Comparison of ENCODE assay signal across 10 mouse cellular contexts in genomic region chr6:121063771-121064170, GRCm38 (mm10).
DNase-seq lines count a peak whose midpoint lies in the region; ATAC-seq lines count a peak whose summit lies in the region.
"Had no signal": no experiment of that assay in that cellular context is flagged by ENCODE, and none has a peak within 500 bp of the region (broad histone marks: within the 10 kb centered on the region; RNA-seq: fewer than 3 reads in every experiment).

No protein-coding gene starts in this region.

- peaks cover 64% of the 10 kb centered on the region for H3K4me1 ChIP-seq in heart, embryonic 12.5 days (replicated peaks)
- peaks cover 53% of the 10 kb centered on the region for H3K4me1 ChIP-seq in heart, embryonic 11.5 days (ENCODE audit: control insufficient read depth, insufficient read depth, low read length)
- peaks cover 44% of the 10 kb centered on the region for H3K4me1 ChIP-seq in brown adipose tissue, adult 24 weeks (ENCODE audit: control insufficient read depth, insufficient read depth, insufficient read length, low read length)
- peaks cover 37% of the 10 kb centered on the region for H3K4me1 ChIP-seq in intestine, embryonic 16.5 days (ENCODE audit: control insufficient read depth, insufficient read depth, low read length)
- peaks cover 36% of the 10 kb centered on the region for H3K4me1 ChIP-seq in liver, embryonic 16.5 days (ENCODE audit: control insufficient read depth, low read depth, low read length)

- H3K27me3 ChIP-seq in heart, embryonic 12.5 days (replicated peaks) = no peaks in the 10 kb centered on the region
- H3K27me3 ChIP-seq in heart, embryonic 11.5 days (ENCODE audit: control insufficient read depth, insufficient read depth, low read length) = no peaks in the 10 kb centered on the region
- H3K27me3 ChIP-seq in intestine, embryonic 16.5 days (replicated peaks; ENCODE audit: control insufficient read depth, insufficient read depth, low read length) = no peaks in the 10 kb centered on the region
- no peaks in the 10 kb centered on the region for H3K27me3 ChIP-seq in liver, embryonic 16.5 days (ENCODE audit: control insufficient read depth, insufficient read depth, low read depth, low read length)

- no peak for ATAC-seq in heart, embryonic 12.5 days (ENCODE audit: insufficient number of reproducible peaks, low FRiP score)
- ATAC-seq in heart, embryonic 11.5 days (replicated peaks; ENCODE audit: insufficient number of reproducible peaks, low FRiP score, low TSS enrichment) = no peak
- peak; percentile 90 for ATAC-seq in intestine, embryonic 16.5 days
- peak; percentile 52 for ATAC-seq in liver, embryonic 16.5 days (ENCODE audit: low read depth)

- H3K4me3 ChIP-seq in heart, embryonic 12.5 days = no peak overlapping the region
- H3K4me3 ChIP-seq in heart, embryonic 11.5 days (ENCODE audit: low read depth, low read length) = no peak overlapping the region
- no peak overlapping the region for H3K4me3 ChIP-seq in brown adipose tissue, adult 24 weeks (ENCODE audit: insufficient read depth, low read depth, low read length)
- H3K4me3 ChIP-seq in intestine, embryonic 16.5 days (ENCODE audit: low read length) = peak overlapping the region; percentile 43; the same call in 1 of the 2 replicates
- H3K4me3 ChIP-seq in liver, embryonic 16.5 days (ENCODE audit: low read depth, low read length) = no peak overlapping the region

- no peak overlapping the region for H3K4me2 ChIP-seq in heart, embryonic 12.5 days
- H3K4me2 ChIP-seq in heart, embryonic 11.5 days = no peak overlapping the region
- H3K4me2 ChIP-seq in intestine, embryonic 16.5 days (ENCODE audit: low read depth, low read length) = peak overlapping the region; percentile 53
- no peak overlapping the region for H3K4me2 ChIP-seq in liver, embryonic 16.5 days (ENCODE audit: low read depth, low read length)

- no peaks in the 10 kb centered on the region for H3K36me3 ChIP-seq in heart, embryonic 12.5 days
- H3K36me3 ChIP-seq in heart, embryonic 11.5 days (ENCODE audit: control insufficient read depth, insufficient read depth, low read length) = no peaks in the 10 kb centered on the region
- H3K36me3 ChIP-seq in intestine, embryonic 16.5 days (ENCODE audit: control insufficient read depth, insufficient read depth, low read length) = no peaks in the 10 kb centered on the region
- H3K36me3 ChIP-seq in liver, embryonic 16.5 days (ENCODE audit: control insufficient read depth, insufficient read depth) = no peaks in the 10 kb centered on the region

- peak overlapping the region; percentile 56 for H3K27ac ChIP-seq in heart, embryonic 12.5 days (ENCODE audit: poor library complexity, severe bottlenecking)
- H3K27ac ChIP-seq in heart, embryonic 11.5 days (ENCODE audit: low read depth, low read length) = no peak overlapping the region
- peak overlapping the region; percentile 64 for H3K27ac ChIP-seq in brown adipose tissue, adult 24 weeks (replicated peaks; ENCODE audit: low read depth, low read length)
- peak overlapping the region; percentile 69 for H3K27ac ChIP-seq in intestine, embryonic 16.5 days (ENCODE audit: low read length)
- 0 out of 2 replicates have a peak overlapping the region, but pooled peaks have one; percentile 45 for H3K27ac ChIP-seq in liver, embryonic 16.5 days (ENCODE audit: low read length)

- peak overlapping the region; percentile 47 for H3K9ac ChIP-seq in heart, embryonic 12.5 days
- no peak overlapping the region for H3K9ac ChIP-seq in heart, embryonic 11.5 days (ENCODE audit: low read depth, low read length)
- H3K9ac ChIP-seq in intestine, embryonic 16.5 days (ENCODE audit: low read depth, low read length) = peak overlapping the region; percentile 65
- H3K9ac ChIP-seq in liver, embryonic 16.5 days (ENCODE audit: low read depth, low read length) = no peak overlapping the region

- WGBS in heart, embryonic 12.5 days = 73% methylated on average over 8 of the region's 8 CpGs
- WGBS in heart, embryonic 11.5 days (ENCODE audit: insufficient replicate concordance) = 76% methylated on average over 8 of the region's 8 CpGs
- 57% methylated on average over 8 of the region's 8 CpGs for WGBS in intestine, embryonic 16.5 days
- 74% methylated on average over 8 of the region's 8 CpGs for WGBS in liver, embryonic 16.5 days (ENCODE audit: insufficient replicate concordance)

- DNase-seq in left cerebral cortex, adult 9 months (ENCODE audit: low spot score in 2 of 2) = no peak
- DNase-seq in gastrocnemius, postnatal 10 days = no peak
- no peak for DNase-seq in adrenal gland, postnatal 25 days
- DNase-seq: adrenal gland, postnatal 10 days; thymus, adult 18-20 months had no signal

- H3K9me3 ChIP-seq in heart, embryonic 12.5 days (replicated peaks) = no peaks in the 10 kb centered on the region
- no peaks in the 10 kb centered on the region for H3K9me3 ChIP-seq in heart, embryonic 11.5 days (replicated peaks; ENCODE audit: control insufficient read depth, low read length)
- H3K9me3 ChIP-seq in intestine, embryonic 16.5 days (ENCODE audit: control insufficient read depth, low read length) = no peaks in the 10 kb centered on the region
- no peaks in the 10 kb centered on the region for H3K9me3 ChIP-seq in liver, embryonic 16.5 days (replicated peaks; ENCODE audit: control insufficient read depth, low read length)

Comparison
In these comparisons a context has a peak if more than half of its experiments do, and no peak if none do; other contexts are left out.
1. H3K9ac ChIP-seq: peak in heart, embryonic 12.5 days (single experiment) and intestine, embryonic 16.5 days (single experiment); none in heart, embryonic 11.5 days (single experiment) and liver, embryonic 16.5 days (single experiment).
2. ATAC-seq: peak in intestine, embryonic 16.5 days (single experiment) and liver, embryonic 16.5 days (single experiment); none in heart, embryonic 12.5 days (single experiment) and heart, embryonic 11.5 days (single experiment).